Mouse (Mus musculus) kidney, embryonic 16.5 days (tissue): ENCODE measurements at regions not wholly inside any gene's neighbourhood (a gene's known extent, or its start where the extent isn't known, plus 50 kb on each side); places are given as distances from the start of the nearest gene placed in this dataset.

Experiments
- ATAC-seq: fragments of 200-750 bp; cut with Nextera tagmentation; 2 replicates; pipeline ENCODE4 v1.8.0; 2017; ENCODE audit warnings: moderate TSS enrichment; ENCODE audit not compliant: low FRiP score, low TSS enrichment
- H3K27ac ChIP-seq: fragments of 300-500 bp; sonication (generic); 2 replicates; pipeline ENCODE4 v1.5.1; 2014; ENCODE audit warnings: low read length
- H3K27me3 ChIP-seq: fragments of 300-500 bp; sonication (generic); 2 replicates; pipeline ENCODE4 v1.6.1; 2014; ENCODE audit warnings: low read length, control low read depth, mixed read lengths; ENCODE audit not compliant: insufficient read depth
- H3K36me3 ChIP-seq: fragments of 300-500 bp; sonication (generic); 2 replicates; pipeline ENCODE4 v1.6.1; 2014; ENCODE audit warnings: low read length, control low read depth, mixed read lengths; ENCODE audit not compliant: insufficient read depth
- H3K4me1 ChIP-seq: fragments of 300-500 bp; sonication (generic); 2 replicates; pipeline ENCODE4 v1.6.1; 2014; ENCODE audit warnings: low read length, control low read depth, mixed read lengths; ENCODE audit not compliant: insufficient read depth
- H3K4me2 ChIP-seq: fragments of 300-500 bp; sonication (generic); replicated peaks from 2 replicates; pipeline ENCODE4 v1.6.1; 2014; ENCODE audit warnings: low read depth, low read length
- H3K4me3 ChIP-seq: fragments of 300-500 bp; sonication (generic); 2 replicates; pipeline ENCODE4 v1.5.1; 2014; ENCODE audit warnings: mild to moderate bottlenecking, low read length
- H3K9ac ChIP-seq: fragments of 300-500 bp; sonication (generic); replicated peaks from 2 replicates; pipeline ENCODE4 v1.6.1; 2014; ENCODE audit warnings: low read length
- H3K9me3 ChIP-seq: fragments of 300-500 bp; sonication (generic); 2 replicates; pipeline ENCODE4 v1.6.1; 2016; ENCODE audit warnings: low read length, control low read depth
- WGBS: fragments of 180-500 bp; shearing (Covaris S2); extraction: QIAGEN DNeasy Blood & Tissue Kit; methylation state at CpG from one replicate; pipeline ENCODE4 v1.1.7; 2014; 5-methylcytosine and 5-hydroxymethylcytosine counted together

GRCm38 (mm10) chr17:67451966-67452365 lies 97.7 kb upstream of the Ptprm start:
- H3K27me3 ChIP-seq = no peaks in the 10 kb centered on the region
- WGBS = 87% methylated on average over 13 of the region's 13 CpGs
- H3K4me3 ChIP-seq = no peak overlapping the region
- H3K9me3 ChIP-seq = no peaks in the 10 kb centered on the region
- no peak overlapping the region for H3K4me2 ChIP-seq
- H3K27ac ChIP-seq = no peak overlapping the region
- H3K4me1 ChIP-seq = no peaks in the 10 kb centered on the region
- ATAC-seq = no peak
- no peak overlapping the region for H3K9ac ChIP-seq
- no peaks in the 10 kb centered on the region for H3K36me3 ChIP-seq

GRCm38 (mm10) chr17:67451081-67451480 lies 96.8 kb upstream of the Ptprm start:
- H3K27me3 ChIP-seq = no peaks in the 10 kb centered on the region
- no peak overlapping the region for H3K4me3 ChIP-seq
- no peaks in the 10 kb centered on the region for H3K36me3 ChIP-seq
- H3K4me2 ChIP-seq = no peak overlapping the region
- 65% methylated on average over 2 of the region's 2 CpGs for whole genome bisulfite sequencing
- no peak for ATAC-seq
- no peak overlapping the region for H3K27ac ChIP-seq
- no peak overlapping the region for H3K9ac ChIP-seq
- H3K4me1 ChIP-seq = no peaks in the 10 kb centered on the region
- H3K9me3 ChIP-seq = no peaks in the 10 kb centered on the region

GRCm38 (mm10) chr17:67450021-67450420 lies 95.8 kb upstream of the Ptprm start:
- Histone ChIP-seq H3K4me3 (no peak overlapping the region), H3K9me3 (no peaks in the 10 kb centered on the region), H3K4me1 (no peaks in the 10 kb centered on the region), H3K9ac (no peak overlapping the region), H3K27ac (no peak overlapping the region), H3K36me3 (no peaks in the 10 kb centered on the region), H3K27me3 (no peaks in the 10 kb centered on the region), H3K4me2 (no peak overlapping the region)
- WGBS = 79% methylated on average over 5 of the region's 5 CpGs
- no peak for ATAC-seq

- Histone ChIP-seq H3K4me1 (no peaks in the 10 kb centered on the region), H3K4me2 (no peak overlapping the region), H3K4me3 (no peak overlapping the region), H3K27ac (no peak overlapping the region), H3K9me3 (peaks cover 10% of the 10 kb centered on the region; the same call in 1 of the 2 replicates), H3K9ac (no peak overlapping the region), H3K36me3 (no peaks in the 10 kb centered on the region), H3K27me3 (no peaks in the 10 kb centered on the region)
- no peak for ATAC-seq
Measured at GRCm38 (mm10) chr17:67445986-67446385, 91.7 kb upstream of the Ptprm start.

- Histone ChIP-seq H3K4me2 (no peak overlapping the region), H3K9me3 (peaks cover 13% of the 10 kb centered on the region; the same call in 1 of the 2 replicates), H3K27ac (no peak overlapping the region), H3K4me3 (no peak overlapping the region), H3K4me1 (no peaks in the 10 kb centered on the region), H3K9ac (no peak overlapping the region), H3K27me3 (no peaks in the 10 kb centered on the region), H3K36me3 (no peaks in the 10 kb centered on the region)
- ATAC-seq = no peak
- 48% methylated on average over 2 of the region's 2 CpGs for WGBS
Measured at GRCm38 (mm10) chr17:67440961-67441360, 86.7 kb upstream of the Ptprm start.

GRCm38 (mm10) chr17:67419956-67420711 lies 65.9 kb upstream of the Ptprm start:
- ATAC-seq = no peak
- WGBS = 79% methylated on average over 4 of the region's 4 CpGs

GRCm38 (mm10) chr17:67412546-67413250 lies 58.4 kb upstream of the Ptprm start:
- no peak for ATAC-seq
- no peaks in the 10 kb centered on the region for H3K36me3 ChIP-seq
- H3K9me3 ChIP-seq = no peaks in the 10 kb centered on the region
- H3K4me2 ChIP-seq = no peak overlapping the region
- H3K4me1 ChIP-seq = no peaks in the 10 kb centered on the region
- H3K9ac ChIP-seq = no peak overlapping the region
- no peak overlapping the region for H3K27ac ChIP-seq
- 79% methylated on average over 8 of the region's 8 CpGs for WGBS
- no peaks in the 10 kb centered on the region for H3K27me3 ChIP-seq
- H3K4me3 ChIP-seq = no peak overlapping the region

More at GRCm38 (mm10) chr17:67419956-67420711, 65.9 kb upstream of the Ptprm start:
- H3K4me1 ChIP-seq = no peaks in the 10 kb centered on the region
- no peak overlapping the region for H3K27ac ChIP-seq
- H3K36me3 ChIP-seq = no peaks in the 10 kb centered on the region
- H3K27me3 ChIP-seq = no peaks in the 10 kb centered on the region
- no peak overlapping the region for H3K9ac ChIP-seq
- H3K9me3 ChIP-seq = no peaks in the 10 kb centered on the region
- H3K4me3 ChIP-seq = no peak overlapping the region
- no peak overlapping the region for H3K4me2 ChIP-seq

GRCm38 (mm10) chr17:67409911-67410310 lies 55.7 kb upstream of the Ptprm start:
- Histone ChIP-seq H3K27ac (no peak overlapping the region), H3K4me3 (no peak overlapping the region), H3K27me3 (no peaks in the 10 kb centered on the region), H3K4me2 (no peak overlapping the region), H3K4me1 (no peaks in the 10 kb centered on the region), H3K9ac (no peak overlapping the region), H3K36me3 (no peaks in the 10 kb centered on the region), H3K9me3 (no peaks in the 10 kb centered on the region)
- 59% methylated on average over 2 of the region's 2 CpGs for WGBS
- ATAC-seq = no peak

GRCm38 (mm10) chr17:67405934-67406333 lies 51.7 kb upstream of the Ptprm start:
- WGBS = 95% methylated on average over 2 of the region's 2 CpGs
- no peak overlapping the region for H3K4me2 ChIP-seq
- H3K27me3 ChIP-seq = no peaks in the 10 kb centered on the region
- H3K9ac ChIP-seq = no peak overlapping the region
- no peak overlapping the region for H3K27ac ChIP-seq
- no peak overlapping the region for H3K4me3 ChIP-seq
- H3K36me3 ChIP-seq = no peaks in the 10 kb centered on the region
- no peaks in the 10 kb centered on the region for H3K9me3 ChIP-seq
- H3K4me1 ChIP-seq = no peaks in the 10 kb centered on the region
- ATAC-seq = no peak
